Mouse (Mus musculus): ENCODE results near the gene Wbp2. TPM values are rescaled to one million over a fixed set of nuclear protein-coding genes. Genes with fewer than 3 reads are reported as not detected.

Gene Wbp2
- polyA plus RNA-seq, 1 experiment, result 267 TPM

- WGBS, result 86% methylated on average over 14 of the region's 14 CpGs
Measured at GRCm38 (mm10) chr11:116083096-116083672, 3.6 kb downstream of the Wbp2 start.

DNA sequence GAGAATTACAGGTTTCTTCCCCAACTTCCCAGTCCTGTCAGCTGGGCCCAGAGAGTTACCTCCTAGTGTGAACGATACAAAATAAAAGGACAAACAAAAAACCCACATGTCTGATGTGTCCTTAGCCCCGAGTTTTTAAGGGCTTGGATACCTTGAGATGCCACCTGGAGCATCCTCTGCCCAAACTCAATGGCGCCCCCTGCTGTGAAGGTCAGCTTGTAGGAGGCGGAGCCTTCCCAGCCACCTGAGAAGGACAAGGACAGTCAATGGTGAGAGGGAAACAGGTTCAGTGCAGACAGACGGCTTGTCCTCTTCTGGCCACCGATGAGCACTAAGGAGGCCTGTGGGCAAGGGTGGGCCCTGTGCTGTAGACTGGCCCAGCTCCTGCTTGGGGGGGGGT lies 5.7 kb downstream of the Wbp2 start:
- Histone ChIP-seq H3K4me1 (ENCODE audit: control insufficient read depth, insufficient read depth, low read length) (peaks cover 12% of the 10 kb centered on the region), H3K4me3 (replicated peaks; ENCODE audit: extremely low read depth, low read depth, low read length) (no peak overlapping the region)
- TF ChIP-seq POLR2A (IDR thresholded peaks at IDR 0.05; ENCODE audit: borderline replicate concordance, extremely low read depth, low read depth, low read length) (no peak), CTCF (IDR thresholded peaks at IDR 0.05; ENCODE audit: insufficient read depth, low read length) (peak; percentile 61)
- WGBS, result 68% methylated on average over 6 of the region's 6 CpGs
- DNase-seq, result peak; percentile 71

More at GRCm38 (mm10) chr11:116083096-116083672, 3.6 kb downstream of the Wbp2 start:
- TF ChIP-seq CTCF (IDR thresholded peaks at IDR 0.05; ENCODE audit: insufficient read depth, low read length) (no peak), POLR2A (IDR thresholded peaks at IDR 0.05; ENCODE audit: borderline replicate concordance, extremely low read depth, low read depth, low read length) (no peak)
- Histone ChIP-seq H3K4me3 (replicated peaks; ENCODE audit: extremely low read depth, low read depth, low read length) (no peak overlapping the region), H3K4me1 (ENCODE audit: control insufficient read depth, insufficient read depth, low read length) (peaks cover 12% of the 10 kb centered on the region)
- DNase-seq, result no peak

GRCm38 (mm10) chr11:116079511-116079910 lies 7.3 kb downstream of the Wbp2 start:
- WGBS, result 71% methylated on average over 10 of the region's 10 CpGs
- peaks cover 6% of the 10 kb centered on the region; the same call in 1 of the 2 replicates for H3K4me1 ChIP-seq (ENCODE audit: control insufficient read depth, insufficient read depth, low read length)
- TF ChIP-seq POLR2A (IDR thresholded peaks at IDR 0.05; ENCODE audit: borderline replicate concordance, extremely low read depth, low read depth, low read length), result no peak
- no peak for TF ChIP-seq CTCF (IDR thresholded peaks at IDR 0.05; ENCODE audit: insufficient read depth, low read length)
- DNase-seq, result no peak
- no peak overlapping the region for H3K4me3 ChIP-seq (replicated peaks; ENCODE audit: extremely low read depth, low read depth, low read length)

GRCm38 (mm10) chr11:116078676-116079320 lies 8.0 kb downstream of the Wbp2 start:
- no peak for TF ChIP-seq CTCF (IDR thresholded peaks at IDR 0.05; ENCODE audit: insufficient read depth, low read length)
- TF ChIP-seq POLR2A (IDR thresholded peaks at IDR 0.05; ENCODE audit: borderline replicate concordance, extremely low read depth, low read depth, low read length), result no peak
- Histone ChIP-seq H3K4me3 (replicated peaks; ENCODE audit: extremely low read depth, low read depth, low read length) (no peak overlapping the region), H3K4me1 (ENCODE audit: control insufficient read depth, insufficient read depth, low read length) (peaks cover 3% of the 10 kb centered on the region; the same call in 1 of the 2 replicates)
- 62% methylated on average over 10 of the region's 10 CpGs for WGBS
- DNase-seq, result no peak

GRCm38 (mm10) chr11:116078221-116078620 lies 8.6 kb downstream of the Wbp2 start:
- TF ChIP-seq POLR2A (IDR thresholded peaks at IDR 0.05; ENCODE audit: borderline replicate concordance, extremely low read depth, low read depth, low read length) (peak; percentile 20; the same call in 1 of the 2 replicates), CTCF (IDR thresholded peaks at IDR 0.05; ENCODE audit: insufficient read depth, low read length) (no peak)
- 13% methylated on average over 16 of the region's 16 CpGs for WGBS
- DNase-seq, result peak; percentile 61
- Histone ChIP-seq H3K4me1 (ENCODE audit: control insufficient read depth, insufficient read depth, low read length) (peaks cover 3% of the 10 kb centered on the region; the same call in 1 of the 2 replicates), H3K4me3 (replicated peaks; ENCODE audit: extremely low read depth, low read depth, low read length) (peak overlapping the region; percentile 49)

DNA sequence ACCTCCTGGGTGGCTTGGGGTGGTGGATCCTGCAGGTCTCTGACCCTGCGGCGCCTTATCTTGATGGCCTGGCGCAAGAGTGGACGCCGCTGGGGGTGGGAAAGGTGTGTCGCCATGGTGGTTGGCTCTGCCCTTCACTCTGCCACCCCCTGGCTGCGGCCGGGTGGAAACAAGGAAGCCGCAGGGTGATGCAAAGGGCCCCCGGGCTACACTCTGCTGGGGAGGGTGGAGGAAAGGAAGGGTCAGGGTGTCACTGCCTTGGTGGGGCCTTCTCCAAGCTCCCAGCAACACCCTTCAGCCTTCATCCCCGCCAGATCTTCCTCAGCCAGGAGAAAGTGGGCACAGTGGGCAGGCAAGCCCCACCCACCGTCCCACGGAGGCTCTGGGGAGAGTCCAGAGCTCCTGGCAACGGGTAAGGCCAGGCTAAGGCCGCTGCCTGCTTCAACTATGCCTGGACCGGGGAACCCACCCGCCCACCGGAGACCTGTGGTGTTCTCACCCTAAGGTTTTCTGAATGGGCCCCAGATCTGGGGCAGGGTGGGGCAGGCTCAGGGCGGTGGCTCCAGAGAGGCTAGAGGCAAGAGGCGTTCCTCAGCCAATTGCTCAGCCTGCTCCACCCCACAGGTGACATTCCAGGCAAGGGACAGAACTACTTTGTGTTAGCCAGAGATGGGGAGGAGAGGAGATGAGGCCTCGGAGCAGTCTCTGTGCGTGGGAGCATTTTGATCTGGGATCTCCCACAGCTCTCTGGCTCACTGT lies 9.2 kb downstream of the Wbp2 start, which contains the start of gene Unc13d:
Unc13d (minus strand) TSS at position 516 of the 759 bp plus-strand sequence.
- H3K4me3 ChIP-seq (replicated peaks; ENCODE audit: extremely low read depth, low read depth, low read length), result peak within 1 kb of the TSS; percentile 49
- WGBS, result 44% methylated on average over 22 of the region's 22 CpGs
- TF ChIP-seq CTCF (IDR thresholded peaks at IDR 0.05; ENCODE audit: insufficient read depth, low read length) (no peak), POLR2A (IDR thresholded peaks at IDR 0.05; ENCODE audit: borderline replicate concordance, extremely low read depth, low read depth, low read length) (peak; percentile 32; the same call in 1 of the 2 replicates)
- peaks cover 3% of the 10 kb centered on the region; the same call in 1 of the 2 replicates for H3K4me1 ChIP-seq (ENCODE audit: control insufficient read depth, insufficient read depth, low read length)
- peak; percentile 73 for DNase-seq

GRCm38 (mm10) chr11:116076836-116077235 lies 10.0 kb downstream of the Wbp2 start:
- no peak for DNase-seq
- H3K4me3 ChIP-seq (replicated peaks; ENCODE audit: extremely low read depth, low read depth, low read length), result peak overlapping the region; percentile 49
- peaks cover 3% of the 10 kb centered on the region; the same call in 1 of the 2 replicates for H3K4me1 ChIP-seq (ENCODE audit: control insufficient read depth, insufficient read depth, low read length)
- TF ChIP-seq POLR2A (IDR thresholded peaks at IDR 0.05; ENCODE audit: borderline replicate concordance, extremely low read depth, low read depth, low read length) (no peak), CTCF (IDR thresholded peaks at IDR 0.05; ENCODE audit: insufficient read depth, low read length) (no peak)
- 57% methylated on average over 7 of the region's 7 CpGs for WGBS

DNA sequence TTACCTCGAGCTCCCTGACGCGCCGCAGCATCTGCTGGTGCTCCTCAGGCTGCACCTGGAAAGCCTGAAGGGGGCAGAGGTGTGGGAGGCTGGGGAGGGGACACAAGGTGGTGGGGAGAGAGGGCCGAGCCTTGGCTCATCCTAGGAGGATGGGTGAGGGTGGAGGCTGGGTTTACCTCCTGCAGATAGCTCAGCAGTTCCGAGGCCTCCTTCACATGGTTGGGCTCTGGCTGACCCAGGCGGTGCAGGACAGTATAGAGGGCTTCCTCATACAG lies 10.6 kb downstream of the Wbp2 start:
- WGBS, result 75% methylated on average over 7 of the region's 7 CpGs
- no peak for DNase-seq
- Histone ChIP-seq H3K4me1 (ENCODE audit: control insufficient read depth, insufficient read depth, low read length) (peaks cover 3% of the 10 kb centered on the region; the same call in 1 of the 2 replicates), H3K4me3 (replicated peaks; ENCODE audit: extremely low read depth, low read depth, low read length) (no peak overlapping the region)
- TF ChIP-seq POLR2A (IDR thresholded peaks at IDR 0.05; ENCODE audit: borderline replicate concordance, extremely low read depth, low read depth, low read length) (no peak), CTCF (IDR thresholded peaks at IDR 0.05; ENCODE audit: insufficient read depth, low read length) (no peak)

DNA sequence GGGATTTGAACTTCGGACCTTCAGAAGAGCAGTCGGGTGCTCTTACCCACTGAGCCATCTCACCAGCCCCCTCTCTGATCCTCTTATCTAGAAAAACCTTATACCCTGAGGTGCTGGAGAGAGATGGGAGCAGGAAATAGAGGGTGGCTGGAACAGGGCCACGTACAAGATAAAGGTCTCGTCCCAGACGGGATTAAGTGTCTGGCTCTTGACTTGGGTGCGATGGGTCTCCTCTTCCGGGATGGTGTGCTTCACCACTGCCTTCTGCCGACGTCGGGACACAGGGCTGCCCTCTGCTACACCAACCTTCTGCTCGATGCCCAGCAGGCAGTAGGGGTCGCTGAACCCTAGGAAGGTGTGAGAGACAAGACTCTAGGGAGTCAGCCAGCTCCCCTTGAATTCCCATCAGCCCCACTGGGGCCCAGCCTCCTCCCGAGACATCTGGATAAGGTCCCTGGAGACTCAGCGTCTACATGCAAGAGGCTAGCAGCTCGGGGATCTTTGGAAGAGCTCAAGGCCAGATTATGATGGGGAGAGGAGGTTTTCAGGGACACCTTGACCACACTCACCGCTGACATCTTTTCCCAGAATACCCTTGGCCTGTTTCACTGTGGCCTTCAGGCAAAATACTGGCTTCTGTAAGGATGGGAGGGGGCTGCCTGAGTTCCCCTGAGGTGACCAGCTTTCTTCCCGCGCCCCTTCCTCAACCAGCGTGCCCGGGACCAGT lies 11.1 kb downstream of the Wbp2 start:
- TF ChIP-seq CTCF (IDR thresholded peaks at IDR 0.05; ENCODE audit: insufficient read depth, low read length) (no peak), POLR2A (IDR thresholded peaks at IDR 0.05; ENCODE audit: borderline replicate concordance, extremely low read depth, low read depth, low read length) (no peak)
- no peak for DNase-seq
- Histone ChIP-seq H3K4me1 (ENCODE audit: control insufficient read depth, insufficient read depth, low read length) (peaks cover 3% of the 10 kb centered on the region; the same call in 1 of the 2 replicates), H3K4me3 (replicated peaks; ENCODE audit: extremely low read depth, low read depth, low read length) (no peak overlapping the region)
- WGBS, result 58% methylated on average over 20 of the region's 20 CpGs
